Mouse (Mus musculus) E14TG2a.4 (cell line): ENCODE measurements at regions not wholly inside any gene's neighbourhood (a gene's known extent, or its start where the extent isn't known, plus 50 kb on each side); places are given as distances from the start of the nearest gene placed in this dataset.

ENCODE experiments used
- CTCF ChIP-seq: conservative IDR thresholded peaks from 2 replicates; pipeline ENCODE4 v1.5.1; 2014; ENCODE audit warnings: low read length
- POU5F1 ChIP-seq: IDR thresholded peaks from 2 replicates; pipeline ENCODE4 v1.6.1; 2014; ENCODE audit warnings: low read length, borderline replicate concordance

GRCm38 (mm10) chr3:121867301-121867700, 52.2 kb upstream of the Abcd3 start:
- TF ChIP-seq CTCF, result no peak
- TF ChIP-seq POU5F1, result no peak
